Mouse (Mus musculus): ENCODE results near the gene Tbc1d2. TPM values are rescaled to one million over a fixed set of nuclear protein-coding genes. Genes with fewer than 3 reads are reported as not detected.
"Not testable (repeated sequence)": the region's sequence is repeated elsewhere in the genome, so short reads cannot be mapped to it uniquely, and the experiment has no call there.

The Tbc1d2 gene
- polyA plus RNA-seq, 1 experiment from 2014 or later: 5.2 TPM

DNA sequence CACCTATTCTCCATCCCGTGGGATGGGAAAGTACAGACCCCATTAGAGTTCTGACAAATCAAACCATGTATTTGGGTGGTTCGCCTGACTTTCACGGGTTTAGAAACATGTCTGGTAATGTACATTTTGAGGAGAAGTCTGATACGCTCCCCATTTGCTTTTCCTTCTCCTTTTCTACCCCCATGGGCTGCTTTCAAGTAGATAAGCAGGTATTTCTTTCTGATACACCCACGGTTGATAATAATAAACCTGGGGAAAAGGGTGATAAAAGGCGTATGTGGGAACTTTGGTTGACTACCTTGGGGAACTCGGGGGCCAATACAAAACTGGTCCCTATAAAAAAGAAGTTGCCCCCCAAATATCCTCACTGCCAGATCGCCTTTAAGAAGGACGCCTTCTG lies 68.0 kb downstream of the Tbc1d2 start:
- not testable (repeated sequence) for H3K9ac ChIP-seq (ENCODE audit: low read depth, low read length); H3K4me2 ChIP-seq (replicated peaks; ENCODE audit: low read depth); H3K36me3 ChIP-seq (ENCODE audit: control insufficient read depth, insufficient read depth); H3K9me3 ChIP-seq (ENCODE audit: control insufficient read depth); ATAC-seq; H3K27ac ChIP-seq (ENCODE audit: low read depth, low read length); H3K4me1 ChIP-seq (replicated peaks; ENCODE audit: control insufficient read depth, insufficient read depth, low read length); H3K4me3 ChIP-seq (ENCODE audit: low read depth, low read length); H3K27me3 ChIP-seq (replicated peaks; ENCODE audit: control insufficient read depth, insufficient read depth, low read length)
- WGBS: 84% methylated on average over 9 of the region's 9 CpGs

DNA sequence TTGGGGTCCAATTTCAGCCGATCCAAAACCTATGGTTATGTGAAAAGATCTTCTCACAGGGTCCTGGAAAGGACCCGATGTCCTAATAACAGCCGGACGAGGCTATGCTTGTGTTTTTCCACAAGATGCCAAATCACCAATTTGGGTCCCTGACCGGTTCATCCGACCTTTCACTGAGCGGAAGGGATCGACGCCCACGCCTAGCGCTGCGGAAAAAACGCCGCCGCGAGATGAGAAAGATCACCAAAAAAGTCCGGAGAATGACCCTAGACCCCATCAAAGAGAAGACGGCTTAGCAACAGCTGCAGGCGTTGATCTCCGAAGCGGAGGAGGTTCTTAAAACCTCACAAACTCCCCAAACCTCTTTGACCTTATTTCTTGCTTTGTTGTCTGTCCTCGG lies 68.4 kb downstream of the Tbc1d2 start:
- H3K4me3 ChIP-seq (ENCODE audit: low read depth, low read length); H3K36me3 ChIP-seq (ENCODE audit: control insufficient read depth, insufficient read depth); H3K9me3 ChIP-seq (ENCODE audit: control insufficient read depth); H3K27ac ChIP-seq (ENCODE audit: low read depth, low read length); H3K9ac ChIP-seq (ENCODE audit: low read depth, low read length); H3K4me1 ChIP-seq (replicated peaks; ENCODE audit: control insufficient read depth, insufficient read depth, low read length); ATAC-seq; H3K4me2 ChIP-seq (replicated peaks; ENCODE audit: low read depth); H3K27me3 ChIP-seq (replicated peaks; ENCODE audit: control insufficient read depth, insufficient read depth, low read length): not testable (repeated sequence)
- 96% methylated on average over 22 of the region's 22 CpGs for WGBS

DNA sequence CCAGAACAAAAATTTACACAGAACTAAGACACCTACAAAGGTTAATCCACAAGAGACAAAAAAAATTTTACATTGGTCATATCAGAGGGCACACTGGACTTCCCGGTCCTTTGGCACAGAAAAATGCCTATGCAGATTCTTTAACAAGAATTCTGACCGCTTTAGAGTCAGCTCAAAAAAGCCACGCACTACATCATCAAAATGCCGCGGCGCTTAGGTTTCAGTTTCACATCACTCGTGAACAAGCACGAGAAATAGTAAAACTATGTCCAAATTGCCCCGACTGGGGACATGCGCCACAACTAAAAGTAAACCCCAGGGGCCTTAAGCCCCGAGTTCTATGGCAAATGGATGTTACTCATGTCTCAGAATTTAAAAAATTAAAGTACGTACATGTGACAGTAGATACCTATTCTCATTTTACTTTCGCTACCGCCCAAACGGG lies 69.2 kb downstream of the Tbc1d2 start:
- not testable (repeated sequence) for H3K9me3 ChIP-seq (ENCODE audit: control insufficient read depth); H3K27ac ChIP-seq (ENCODE audit: low read depth, low read length); H3K9ac ChIP-seq (ENCODE audit: low read depth, low read length); H3K4me1 ChIP-seq (replicated peaks; ENCODE audit: control insufficient read depth, insufficient read depth, low read length); H3K4me2 ChIP-seq (replicated peaks; ENCODE audit: low read depth); H3K4me3 ChIP-seq (ENCODE audit: low read depth, low read length); H3K27me3 ChIP-seq (replicated peaks; ENCODE audit: control insufficient read depth, insufficient read depth, low read length); H3K36me3 ChIP-seq (ENCODE audit: control insufficient read depth, insufficient read depth); ATAC-seq
- 89% methylated on average over 15 of the region's 15 CpGs for WGBS

DNA sequence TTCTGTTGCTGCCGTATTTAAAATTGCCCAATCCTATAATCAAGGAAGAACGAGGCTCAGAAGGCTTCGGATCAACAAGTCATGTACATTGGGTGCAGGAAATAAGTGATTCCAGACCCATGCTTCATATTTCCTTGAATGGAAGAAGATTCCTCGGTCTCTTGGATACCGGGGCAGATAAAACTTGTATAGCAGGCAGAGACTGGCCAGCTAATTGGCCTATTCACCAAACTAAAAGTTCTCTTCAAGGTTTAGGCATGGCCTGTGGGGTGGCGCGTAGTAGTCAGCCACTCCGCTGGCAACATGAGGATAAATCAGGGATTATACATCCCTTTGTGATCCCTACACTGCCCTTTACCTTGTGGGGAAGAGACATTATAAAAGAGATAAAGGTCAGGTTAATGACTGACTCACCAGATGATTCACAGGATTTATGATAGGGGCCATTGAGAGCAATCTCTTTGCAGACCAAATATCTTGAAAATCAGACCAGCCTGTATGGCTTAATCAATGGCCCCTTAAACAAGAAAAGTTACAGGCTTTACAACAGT lies 71.1 kb downstream of the Tbc1d2 start:
- not testable (repeated sequence) for H3K27ac ChIP-seq (ENCODE audit: low read depth, low read length); H3K9ac ChIP-seq (ENCODE audit: low read depth, low read length); H3K4me1 ChIP-seq (replicated peaks; ENCODE audit: control insufficient read depth, insufficient read depth, low read length); H3K27me3 ChIP-seq (replicated peaks; ENCODE audit: control insufficient read depth, insufficient read depth, low read length); H3K4me3 ChIP-seq (ENCODE audit: low read depth, low read length); H3K9me3 ChIP-seq (ENCODE audit: control insufficient read depth); H3K36me3 ChIP-seq (ENCODE audit: control insufficient read depth, insufficient read depth)
- 45% methylated on average over 8 of the region's 8 CpGs for WGBS
- peak; percentile 69 for ATAC-seq
- 0 out of 2 replicates have a peak overlapping the region, but pooled peaks have one; percentile 17 for H3K4me2 ChIP-seq (replicated peaks; ENCODE audit: low read depth)

DNA sequence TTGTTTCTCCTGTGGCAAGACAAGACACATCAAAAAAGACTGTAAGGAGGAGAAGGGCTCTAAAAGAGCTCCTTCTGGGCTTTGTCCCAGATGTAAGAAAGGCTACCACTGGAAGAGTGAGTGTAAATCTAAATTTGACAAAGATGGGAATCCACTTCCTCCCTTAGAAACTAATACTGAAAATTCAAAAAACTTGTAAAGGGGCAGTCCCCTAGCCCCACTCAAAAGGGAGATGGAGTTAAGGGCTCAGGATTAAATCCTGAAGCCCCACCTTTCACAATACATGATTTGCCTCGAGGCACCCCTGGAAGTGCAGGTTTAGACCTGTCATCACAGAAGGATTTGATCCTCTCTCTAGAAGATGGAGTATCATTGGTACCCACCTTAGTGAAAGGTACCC lies 71.8 kb downstream of the Tbc1d2 start:
- Histone ChIP-seq H3K9ac (ENCODE audit: low read depth, low read length) (no peak overlapping the region), H3K9me3 (ENCODE audit: control insufficient read depth) (no peaks in the 10 kb centered on the region), H3K4me1 (replicated peaks; ENCODE audit: control insufficient read depth, insufficient read depth, low read length) (no peaks in the 10 kb centered on the region), H3K4me2 (replicated peaks; ENCODE audit: low read depth) (no peak overlapping the region), H3K36me3 (ENCODE audit: control insufficient read depth, insufficient read depth) (no peaks in the 10 kb centered on the region; the same call in 1 of the 2 replicates), H3K27ac (ENCODE audit: low read depth, low read length) (no peak overlapping the region), H3K4me3 (ENCODE audit: low read depth, low read length) (no peak overlapping the region), H3K27me3 (replicated peaks; ENCODE audit: control insufficient read depth, insufficient read depth, low read length) (no peaks in the 10 kb centered on the region)
- no peak for ATAC-seq
- TF ChIP-seq CTCF (IDR thresholded peaks at IDR 0.05; ENCODE audit: low read depth): no peak
- 68% methylated on average over 1 of the region's 1 CpGs for whole genome bisulfite sequencing

DNA sequence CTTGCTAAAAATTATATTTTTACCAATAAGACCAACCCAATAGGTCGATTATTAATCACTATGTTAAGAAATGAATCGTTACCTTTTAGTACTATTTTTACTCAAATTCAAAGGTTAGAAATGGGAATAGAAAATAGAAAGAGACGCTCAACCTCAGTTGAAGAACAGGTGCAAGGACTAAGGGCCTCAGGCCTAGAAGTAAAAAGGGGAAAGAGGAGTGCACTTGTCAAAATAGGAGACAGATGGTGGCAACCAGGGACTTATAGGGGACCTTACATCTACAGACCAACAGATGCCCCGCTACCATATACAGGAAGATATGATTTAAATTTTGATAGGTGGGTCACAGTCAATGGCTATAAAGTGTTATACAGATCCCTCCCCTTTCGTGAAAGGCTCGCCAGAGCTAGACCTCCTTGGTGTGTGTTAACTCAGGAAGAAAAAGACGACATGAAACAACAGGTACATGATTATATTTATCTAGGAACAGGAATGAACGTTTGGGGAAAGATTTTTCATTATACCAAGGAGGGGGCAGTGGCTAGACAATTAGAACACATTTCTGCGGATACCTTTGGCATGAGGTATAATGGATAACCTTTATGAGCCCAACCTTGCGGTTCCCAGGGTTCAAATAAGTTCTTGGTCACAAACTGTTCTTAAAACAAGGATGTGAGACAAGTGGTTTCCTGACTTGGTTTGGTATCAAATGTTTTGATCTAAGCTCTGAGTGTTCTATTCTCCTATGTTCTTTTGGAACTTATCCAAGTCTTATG lies 74.3 kb downstream of the Tbc1d2 start:
- H3K27ac ChIP-seq (ENCODE audit: low read depth, low read length); H3K36me3 ChIP-seq (ENCODE audit: control insufficient read depth, insufficient read depth); H3K9me3 ChIP-seq (ENCODE audit: control insufficient read depth); H3K9ac ChIP-seq (ENCODE audit: low read depth, low read length); H3K4me2 ChIP-seq (replicated peaks; ENCODE audit: low read depth); H3K27me3 ChIP-seq (replicated peaks; ENCODE audit: control insufficient read depth, insufficient read depth, low read length); H3K4me3 ChIP-seq (ENCODE audit: low read depth, low read length); ATAC-seq; H3K4me1 ChIP-seq (replicated peaks; ENCODE audit: control insufficient read depth, insufficient read depth, low read length): not testable (repeated sequence)
- 64% methylated on average over 6 of the region's 10 CpGs for WGBS

Measured in intestine, postnatal 0 days (tissue).